Mouse (Mus musculus): ENCODE results near the gene Vdac2. TPM values are rescaled to one million over a fixed set of nuclear protein-coding genes. Genes with fewer than 3 reads are reported as not detected.

Gene Vdac2
- 239 and 261 TPM in 2 replicates for total RNA-seq (2021)
- long read RNA-seq, experiment 1, transcript Vdac2-201 (10 exons, 1,954 nt), result major isoform, 265 of 288 reads
- long read RNA-seq, experiment 1, partial matches to known transcripts, result 14 of 288 reads
- long read RNA-seq, experiment 1, other reads (novel, unspliced or antisense), result 8 of 288 reads
- long read RNA-seq, experiment 2, transcript Vdac2-201 (10 exons, 1,954 nt), result major isoform, 212 of 236 reads
- long read RNA-seq, experiment 2, partial matches to known transcripts, result 16 of 236 reads
- long read RNA-seq, experiment 2, other reads (novel, unspliced or antisense), result 8 of 236 reads

DNA sequence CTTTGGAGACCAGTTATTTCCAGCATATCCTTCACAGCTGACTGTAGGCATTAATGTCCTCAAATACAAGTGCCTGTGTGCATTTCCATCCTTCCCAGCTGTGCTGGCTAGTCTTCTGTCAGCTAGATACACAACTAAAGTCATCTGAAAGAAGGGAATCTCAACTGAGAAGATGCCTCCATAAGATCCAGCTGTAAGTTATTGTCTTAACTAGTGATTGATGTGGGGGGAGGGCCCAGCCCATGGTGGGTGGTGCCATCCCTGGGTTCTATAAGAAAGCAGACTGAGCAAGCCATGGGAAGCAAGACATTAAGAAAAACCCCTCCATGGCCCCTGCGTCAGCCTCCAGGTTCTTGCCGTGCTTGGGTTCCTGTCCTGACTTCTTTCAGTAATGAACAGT is at the start of gene Vdac2:
TSS of gene Vdac2 (plus strand) at position 301 of the 400 bp plus-strand sequence.
- no peak for DNase-seq

DNA sequence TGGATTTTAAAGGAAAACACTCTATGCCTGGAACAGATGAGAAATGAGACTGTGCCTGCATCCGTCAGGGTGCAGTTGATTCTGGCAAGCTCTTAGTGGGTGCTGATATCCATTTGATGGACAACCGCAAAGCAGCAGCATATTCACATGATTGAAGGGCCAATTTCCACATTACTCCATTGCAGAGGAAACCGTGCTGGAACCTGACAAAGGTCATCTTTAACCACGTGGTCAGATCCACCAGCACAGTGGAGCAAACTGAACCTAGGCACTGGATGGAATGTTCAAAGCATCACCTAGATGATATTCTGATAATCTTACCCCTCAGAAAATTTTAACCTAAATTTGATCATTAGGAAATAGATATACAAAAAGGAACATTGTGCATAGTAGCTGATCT is 48.8 kb upstream of the Vdac2 start:
- no peak for DNase-seq

DNA sequence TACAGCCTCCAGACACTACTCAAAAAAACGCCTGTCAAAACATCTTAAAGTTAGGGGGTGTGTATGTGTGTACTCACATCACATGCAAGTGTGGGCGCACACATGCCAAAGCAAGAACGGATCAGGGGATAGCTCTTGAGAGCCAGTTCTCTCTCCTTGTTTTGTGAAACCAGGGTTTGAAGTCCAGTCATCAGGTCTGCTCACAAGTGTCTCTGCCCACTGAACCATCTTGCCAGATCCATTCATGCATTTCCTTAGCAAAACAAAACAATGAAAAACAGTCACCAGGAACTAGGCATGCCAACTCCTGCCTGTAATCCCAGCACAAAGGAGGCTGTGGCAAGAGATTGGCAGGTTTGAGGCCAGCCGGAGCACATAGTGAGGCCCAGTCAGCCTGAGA is 38.5 kb upstream of the Vdac2 start:
- DNase-seq, result no peak

DNA sequence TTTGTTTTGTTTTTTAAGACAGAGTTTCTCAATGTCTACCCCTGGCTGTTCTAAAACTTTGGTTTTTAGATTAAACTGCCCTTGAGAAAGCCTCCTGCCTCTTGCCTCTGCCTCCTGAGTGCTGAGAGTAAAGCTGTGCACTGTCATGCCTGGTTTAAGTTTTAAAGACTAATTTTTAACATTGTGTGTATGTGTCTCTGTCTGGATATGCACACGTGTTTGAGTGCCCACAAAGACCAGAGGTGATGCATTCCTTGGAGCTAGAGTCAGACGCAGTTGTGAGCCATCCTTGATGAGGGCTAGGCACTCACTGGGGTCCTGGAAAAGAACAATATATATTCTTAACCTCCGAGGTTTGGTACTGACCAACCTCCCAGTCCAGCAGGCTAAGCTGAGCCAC is 37.7 kb upstream of the Vdac2 start:
- DNase-seq, result no peak

DNA sequence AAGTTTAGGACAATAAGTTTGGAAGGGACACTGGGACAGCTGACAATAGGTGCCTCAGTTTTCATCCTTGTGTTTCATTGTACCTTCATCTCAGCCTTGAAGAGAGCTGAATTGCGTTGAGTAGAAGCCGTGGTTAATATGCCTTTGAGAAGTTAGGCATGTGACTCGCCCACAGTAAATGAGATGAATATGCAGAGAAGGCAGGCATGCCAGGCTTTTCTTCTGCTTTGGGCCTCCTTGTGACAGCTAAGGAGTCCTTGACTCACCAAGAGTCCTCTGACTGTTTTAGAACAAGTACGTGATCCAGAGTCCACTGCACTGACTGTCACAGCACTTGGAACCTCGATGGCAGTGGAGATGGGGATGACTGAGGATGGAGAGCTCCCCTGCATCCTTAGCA is 36.9 kb upstream of the Vdac2 start:
- no peak for DNase-seq

DNA sequence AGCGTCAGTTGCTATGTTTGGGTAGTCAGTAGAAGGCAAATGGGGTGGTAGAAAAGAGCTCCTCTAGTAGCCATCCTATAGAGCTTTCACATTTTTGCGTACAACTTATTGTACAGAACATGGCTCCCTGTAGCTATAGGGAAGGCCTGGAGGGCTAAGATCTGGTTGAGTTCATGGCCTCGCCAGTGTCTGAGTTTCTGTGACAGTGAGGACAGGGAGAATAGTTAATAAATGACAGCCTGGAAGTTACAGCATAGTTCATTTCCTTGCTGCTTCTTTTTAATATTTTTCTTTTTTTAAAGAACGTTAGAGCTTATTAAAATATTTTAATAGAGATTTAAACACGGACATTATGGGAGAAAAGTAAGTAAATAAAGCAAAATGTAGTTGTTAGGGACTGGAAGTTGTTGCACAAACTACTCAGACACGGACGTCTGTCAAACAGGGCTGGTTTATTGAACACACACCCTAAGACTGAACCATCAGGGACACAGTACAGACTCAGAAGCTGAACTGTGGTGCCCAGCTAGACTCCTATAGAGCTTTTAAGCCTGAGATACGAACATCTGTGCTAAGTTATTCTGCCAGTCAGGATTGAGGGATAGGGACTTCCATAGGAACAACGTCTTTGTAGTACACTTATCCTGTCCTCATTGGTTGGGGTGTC is 34.3 kb upstream of the Vdac2 start:
- no peak for DNase-seq

DNA sequence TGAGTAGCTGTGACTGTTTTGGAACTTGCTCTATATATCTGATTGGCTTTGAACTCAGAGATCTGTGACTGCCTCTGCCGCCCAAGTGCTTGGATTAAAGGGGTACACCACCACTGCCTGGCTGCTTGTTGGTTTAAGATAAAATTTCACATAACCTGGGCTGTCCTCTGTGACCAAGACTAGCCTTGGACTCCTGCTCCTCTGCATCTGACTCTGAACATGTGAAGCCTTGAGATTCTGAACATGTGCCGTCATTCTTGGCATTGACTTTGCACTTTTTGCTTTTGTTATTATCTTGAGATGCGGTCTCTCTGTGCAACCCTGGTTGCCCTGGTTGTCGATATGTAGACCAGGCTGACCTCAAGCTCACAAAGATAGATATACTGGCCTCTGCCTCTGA is 33.3 kb upstream of the Vdac2 start:
- DNase-seq, result peak; percentile 41

DNA sequence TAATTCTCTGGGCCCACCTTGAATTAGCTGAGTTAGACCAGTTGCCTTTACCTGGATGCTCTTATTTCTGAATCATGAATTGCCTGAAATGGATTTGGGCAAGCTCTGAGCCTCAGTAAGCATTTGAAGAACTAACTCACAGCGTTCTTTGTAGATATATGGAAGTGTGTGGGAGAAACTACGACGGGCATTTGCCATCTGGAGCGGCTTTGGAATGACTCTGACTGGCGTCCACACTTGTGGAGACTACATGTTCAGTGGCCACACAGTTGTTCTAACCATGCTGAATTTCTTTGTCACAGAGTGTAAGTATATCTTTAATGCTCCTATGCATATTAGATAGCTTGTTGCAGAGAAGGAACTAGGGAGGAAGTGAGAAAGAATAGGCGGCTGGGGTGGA is 32.8 kb upstream of the Vdac2 start:
- no peak for DNase-seq

DNA sequence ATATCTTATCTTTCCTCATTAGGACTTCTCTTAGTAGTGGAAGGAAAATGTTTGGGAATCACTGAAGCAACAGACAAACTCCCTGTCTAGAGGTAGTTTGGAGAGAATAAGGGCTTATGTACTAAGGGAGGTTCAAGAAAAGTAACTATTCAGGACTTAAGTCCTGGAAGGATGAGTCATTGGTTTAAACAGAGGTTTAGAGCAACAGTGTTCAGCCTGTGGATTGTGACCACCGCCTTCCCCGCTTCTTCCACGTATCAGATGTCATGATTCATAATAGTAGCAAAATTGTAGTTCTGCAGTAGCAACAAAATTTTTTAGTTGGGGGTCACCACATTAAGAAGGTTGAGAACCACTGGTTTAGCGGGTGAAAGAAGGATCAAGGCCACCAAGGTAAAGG is 24.4 kb upstream of the Vdac2 start:
- DNase-seq, result no peak

DNA sequence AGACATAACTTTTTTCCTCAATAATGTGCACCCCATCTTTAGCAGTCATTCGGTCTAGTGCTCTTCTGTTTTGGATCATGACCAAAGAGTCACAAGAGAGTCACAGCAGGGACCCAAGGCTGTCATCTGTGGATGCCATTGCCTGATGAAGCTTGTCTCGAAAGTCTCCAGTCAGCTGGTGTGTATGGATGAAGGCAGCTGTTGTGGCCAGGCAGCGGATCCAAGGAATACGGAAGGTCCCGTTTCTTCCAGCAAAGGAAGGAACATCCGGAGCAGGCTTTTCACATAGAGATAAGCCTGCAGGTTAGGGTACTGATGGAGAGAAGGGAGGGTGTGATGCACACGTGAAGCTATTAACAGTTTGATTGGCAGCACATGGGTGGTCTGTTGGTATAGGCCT is 23.4 kb upstream of the Vdac2 start:
- no peak for DNase-seq

DNA sequence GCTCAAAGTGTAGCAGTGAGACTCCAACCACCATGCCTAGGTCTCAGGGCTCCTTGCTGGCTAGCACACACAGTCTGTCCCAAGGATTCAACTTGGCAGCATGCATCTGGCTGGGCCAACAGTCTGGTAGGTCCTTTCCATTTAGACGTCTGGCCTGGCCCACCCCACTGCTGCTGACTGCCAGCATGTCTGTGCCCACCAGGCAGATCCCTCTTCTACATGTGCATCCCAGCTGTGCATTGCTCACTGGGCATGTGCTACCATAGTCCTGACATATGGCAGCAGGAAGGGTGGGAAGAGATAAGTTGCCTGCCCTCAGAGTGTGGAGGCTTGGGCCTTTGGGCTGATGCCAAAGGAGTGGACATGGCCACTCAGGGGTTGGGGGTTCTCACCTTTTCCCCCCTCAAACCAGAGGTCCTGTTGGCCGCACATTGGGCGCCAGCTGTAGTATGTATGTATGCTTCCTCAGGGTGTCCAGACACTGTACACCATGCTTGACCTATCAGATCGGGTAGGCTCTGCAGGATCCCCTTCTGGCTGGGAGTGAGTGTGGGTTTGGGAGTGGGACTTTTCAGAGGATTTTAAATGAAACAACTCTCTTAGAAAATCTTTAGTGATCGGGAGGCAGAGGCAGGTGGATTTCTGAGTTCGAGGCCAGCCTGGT is 22.4 kb upstream of the Vdac2 start:
- DNase-seq, result no peak

DNA sequence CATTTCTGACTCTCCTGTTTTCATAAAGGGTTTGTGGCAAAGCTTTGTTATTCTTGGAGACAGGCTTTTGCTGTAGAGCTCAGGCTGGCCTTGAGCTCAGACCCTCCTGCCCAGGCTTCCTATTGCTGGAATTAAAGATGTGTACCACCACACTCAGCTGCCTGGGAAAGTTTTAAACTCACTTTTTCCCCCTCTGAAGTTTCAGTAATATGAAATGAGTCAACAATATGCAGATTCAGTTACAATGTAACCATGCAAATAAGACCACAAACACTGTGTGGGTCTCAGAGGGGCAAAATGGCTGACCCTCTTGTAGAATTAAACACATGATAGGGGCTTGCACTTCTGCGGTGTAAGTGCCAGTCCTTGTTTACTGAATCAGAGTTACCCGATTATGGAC is 18.8 kb upstream of the Vdac2 start:
- DNase-seq, result no peak

DNA sequence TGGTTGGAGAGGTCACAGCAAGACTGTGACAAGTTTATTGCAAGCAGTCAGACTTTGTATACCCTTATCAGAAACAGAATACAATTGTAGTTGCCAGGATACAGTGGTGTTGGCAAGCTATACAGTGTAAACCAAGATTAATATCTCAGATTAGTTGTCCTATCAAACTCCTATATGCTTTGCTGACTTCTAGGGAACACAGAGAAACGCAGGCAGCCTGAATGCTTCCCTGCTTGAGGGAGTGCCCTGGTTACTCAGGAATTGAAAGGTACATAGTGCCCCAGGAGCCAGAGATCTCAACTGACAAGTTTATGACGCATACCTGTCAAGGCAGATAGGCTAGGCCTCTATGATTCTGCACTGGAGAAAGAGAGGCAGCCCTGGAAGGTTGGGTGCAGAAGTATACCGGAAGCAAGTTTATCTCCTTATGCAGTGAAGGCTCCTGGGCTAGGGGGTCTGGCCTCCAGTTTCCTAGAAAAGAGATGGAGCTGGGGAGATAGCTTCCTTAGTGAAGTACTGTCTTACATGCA is 18.3 kb upstream of the Vdac2 start:
- no peak for DNase-seq

DNA sequence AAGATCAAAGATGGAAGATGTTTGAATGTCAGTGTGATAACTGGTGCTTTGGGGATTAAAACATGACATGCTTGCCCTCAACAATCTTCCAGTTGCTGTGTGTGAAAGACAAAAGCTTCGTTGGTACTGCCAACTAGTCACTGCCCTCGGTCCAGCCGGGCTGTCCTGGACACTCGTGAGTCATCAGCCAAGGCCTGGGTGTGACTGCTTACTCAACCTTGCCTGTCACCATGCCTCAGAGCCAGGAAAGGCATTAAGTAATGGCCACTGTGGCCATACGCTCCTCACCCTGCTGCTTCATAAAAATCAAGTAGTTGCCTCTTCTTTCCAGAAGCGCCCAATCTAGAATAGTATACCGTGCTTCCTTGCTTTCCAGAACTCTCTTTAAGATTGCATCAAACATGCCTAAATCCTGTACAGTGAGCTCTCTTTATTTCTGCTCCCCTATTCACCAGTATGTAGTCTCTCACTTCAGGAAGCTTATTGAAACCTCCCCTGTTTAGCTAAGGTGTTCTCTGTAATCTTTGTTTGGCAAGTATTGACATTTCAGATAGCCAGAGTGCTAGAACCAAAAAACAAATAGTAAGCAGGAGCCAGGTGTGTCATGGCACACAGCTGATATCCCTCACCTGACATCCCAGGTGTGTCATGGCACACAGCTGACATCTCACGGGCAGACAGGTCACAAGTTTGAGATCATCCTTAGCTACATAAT is 16.7 kb upstream of the Vdac2 start:
- DNase-seq, result peak; percentile 84

DNA sequence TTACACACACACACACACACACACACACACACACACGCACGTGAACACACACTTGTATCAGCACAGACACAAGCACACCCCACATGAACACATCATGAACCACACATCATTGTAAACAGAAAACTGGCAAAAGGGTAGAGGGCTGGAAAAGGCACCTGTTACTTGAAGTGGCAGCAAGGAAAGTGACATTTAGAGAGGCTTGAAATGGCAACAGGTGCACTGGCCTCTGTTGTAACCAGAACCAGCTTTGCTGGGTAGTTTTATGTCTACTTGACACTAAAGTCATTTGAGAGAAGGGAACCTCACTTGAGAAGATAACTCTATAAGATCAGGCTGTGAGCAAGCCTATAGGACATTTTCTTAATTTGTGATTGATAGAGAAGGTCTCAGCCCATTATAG is 15.6 kb upstream of the Vdac2 start:
- DNase-seq, result no peak

DNA sequence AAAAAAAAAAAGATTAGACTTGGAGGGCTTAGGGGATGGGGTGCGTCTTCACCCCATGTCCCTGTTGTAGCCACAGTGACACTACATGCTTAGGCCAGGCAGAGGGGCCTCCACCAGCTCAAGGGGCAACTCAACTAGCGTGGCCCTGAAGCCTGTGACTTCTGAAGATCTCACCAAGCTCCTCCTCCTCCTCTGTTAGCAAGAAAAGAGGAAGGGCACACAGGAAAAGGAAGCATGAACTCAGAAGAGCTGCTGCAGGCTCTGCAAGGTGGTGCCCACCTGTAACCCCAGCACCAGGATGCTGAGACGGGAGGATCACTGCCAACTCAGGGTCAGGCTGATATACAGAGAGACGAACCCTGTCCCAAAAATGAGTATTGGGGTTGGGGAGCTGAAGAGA is 13.7 kb upstream of the Vdac2 start:
- DNase-seq, result no peak

DNA sequence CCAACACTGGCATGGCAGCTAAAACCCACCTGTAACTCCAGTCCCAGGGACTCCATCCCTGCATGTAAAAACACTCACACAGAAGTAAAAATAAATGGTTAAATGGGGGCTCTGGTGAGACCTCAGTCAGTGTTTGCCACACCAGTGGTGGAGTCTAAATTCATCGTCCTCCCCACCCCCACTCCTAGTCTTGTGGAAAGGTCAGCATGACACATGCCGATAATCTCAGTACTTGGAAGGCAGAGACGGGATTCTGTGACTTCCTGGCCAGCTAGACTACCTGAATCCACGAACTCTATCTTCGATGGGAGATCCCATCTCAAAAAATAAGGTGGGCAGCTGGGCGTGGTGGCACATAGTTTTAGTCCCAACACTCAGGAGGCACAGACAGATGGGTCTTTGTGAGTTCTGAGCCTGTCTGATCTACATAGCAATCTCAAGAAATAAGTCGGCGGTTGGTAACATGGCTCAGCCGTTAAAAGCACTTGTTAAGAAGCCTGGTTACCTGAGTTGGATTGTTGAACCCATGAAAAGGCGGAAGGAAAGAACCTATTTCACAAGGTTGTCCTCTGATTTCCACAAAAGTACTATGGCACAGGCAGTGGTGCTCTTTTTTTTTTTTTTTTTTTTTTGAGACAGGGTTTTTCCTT is 13.2 kb upstream of the Vdac2 start:
- peak; percentile 43 for DNase-seq

DNA sequence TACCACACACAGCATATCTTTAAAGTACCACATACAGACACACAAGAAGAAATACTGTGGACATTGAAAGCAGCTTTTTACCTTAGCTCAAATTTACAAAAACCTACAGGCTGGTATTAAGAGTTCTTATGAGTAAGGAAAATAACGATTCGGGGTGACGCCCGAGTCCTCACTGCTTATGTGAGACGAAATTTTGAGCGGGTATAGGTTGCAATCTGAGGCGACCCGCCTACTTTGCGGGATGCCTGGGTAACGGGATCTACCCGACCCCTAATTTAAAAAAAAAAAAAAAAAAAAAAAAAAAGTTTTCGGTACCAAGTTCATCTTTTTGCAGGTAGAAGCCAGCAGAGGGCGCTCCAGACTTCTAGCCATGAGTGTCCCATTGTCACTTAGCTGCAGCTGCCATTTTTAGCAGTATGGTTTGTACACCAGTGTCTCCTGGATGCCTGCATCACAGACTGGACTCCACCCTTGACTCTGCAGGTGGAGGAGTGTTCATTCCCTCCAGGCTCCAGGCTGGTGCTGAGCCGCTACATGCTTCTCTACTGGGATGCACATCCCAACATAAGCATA is 12.4 kb upstream of the Vdac2 start:
- DNase-seq, result peak; percentile 86

DNA sequence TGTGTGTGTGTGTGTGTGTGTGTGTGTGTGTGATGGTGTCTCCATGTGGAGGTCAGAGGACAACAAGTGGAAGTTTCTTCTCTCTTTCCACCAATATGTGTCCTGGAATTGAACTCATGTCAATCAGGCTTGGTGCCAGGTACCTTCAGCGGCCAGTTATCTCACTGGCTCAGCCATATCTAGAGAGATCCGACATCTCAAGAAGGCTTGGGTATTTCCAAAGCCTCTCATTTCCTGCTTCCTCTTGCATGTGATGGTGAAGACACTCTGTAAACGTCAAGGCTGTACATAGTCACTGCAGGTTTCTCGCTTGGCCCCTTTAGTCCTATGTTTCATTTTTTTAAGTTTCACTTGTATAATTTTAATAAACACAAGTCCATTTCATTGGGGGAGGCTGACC is 11.8 kb upstream of the Vdac2 start:
- no peak for DNase-seq

DNA sequence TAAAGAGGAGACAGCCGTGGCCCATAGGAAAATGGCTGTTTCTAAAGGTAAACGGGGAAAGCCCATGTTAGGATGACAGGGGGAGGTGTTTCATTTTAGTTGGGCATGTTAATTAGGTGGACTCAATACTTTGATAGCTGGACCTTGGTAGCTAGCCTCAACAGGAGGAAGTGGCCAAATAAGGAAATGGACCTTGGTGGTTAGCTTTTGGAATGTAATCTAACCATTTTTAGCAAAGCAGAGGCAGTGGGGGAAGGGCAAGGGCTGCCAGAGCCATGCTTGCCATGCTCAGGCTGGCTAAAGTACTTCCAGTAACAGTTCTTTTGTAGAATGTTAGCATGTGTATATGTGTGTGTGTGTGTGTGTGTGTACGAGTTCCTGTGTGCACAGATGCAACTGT is 11.2 kb upstream of the Vdac2 start:
- peak; percentile 63 for DNase-seq

DNA sequence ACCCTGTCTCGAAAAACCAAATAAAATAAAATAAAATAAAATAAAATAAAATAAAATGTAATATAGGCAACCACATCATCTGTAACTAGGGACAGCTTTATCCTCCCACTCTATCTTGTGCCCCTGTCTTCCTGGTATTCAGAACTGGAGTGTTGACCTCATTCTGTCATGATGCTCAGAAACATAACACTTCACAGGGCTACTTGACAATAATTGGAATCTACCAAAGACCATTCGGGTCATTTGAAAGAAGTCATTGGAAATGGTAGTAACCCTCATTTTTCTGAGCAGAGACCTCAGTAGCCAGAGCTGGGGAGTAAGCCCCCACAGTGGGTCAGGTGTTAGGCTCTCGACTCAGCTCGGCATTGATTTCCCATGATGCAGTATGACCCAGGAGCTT is 10.4 kb upstream of the Vdac2 start:
- DNase-seq, result no peak

DNA sequence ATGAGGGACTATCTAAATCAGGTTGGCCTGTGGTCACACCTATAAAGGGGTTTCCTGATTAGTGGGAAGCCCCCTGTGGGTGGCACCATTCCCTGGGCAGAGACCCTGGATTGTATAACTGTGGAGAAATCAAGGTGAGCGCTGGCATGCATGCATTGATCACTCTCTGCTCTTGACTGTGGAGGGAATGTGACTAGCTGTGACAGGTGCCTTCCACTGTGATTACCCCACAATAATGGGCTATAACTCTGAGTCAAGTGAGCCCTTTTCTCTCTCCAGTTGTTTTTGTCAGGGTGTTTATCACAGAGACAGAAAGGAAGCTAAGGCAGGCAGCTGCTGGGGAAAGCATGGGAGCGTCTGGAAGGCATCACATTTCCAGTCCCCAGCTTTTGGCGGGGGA is 8.8 kb upstream of the Vdac2 start:
- no peak for DNase-seq

All from adrenal gland, postnatal 14 days (tissue).